Mouse (Mus musculus): ENCODE measurements around the gene Kdsr.
A peak's percentile ranks its signal among the peaks of the same experiment; 100 is the strongest.
"Not testable (repeated sequence)": the region's sequence is repeated elsewhere in the genome, so short reads cannot be mapped to it uniquely, and the experiment has no call there.

The Kdsr gene

DNA sequence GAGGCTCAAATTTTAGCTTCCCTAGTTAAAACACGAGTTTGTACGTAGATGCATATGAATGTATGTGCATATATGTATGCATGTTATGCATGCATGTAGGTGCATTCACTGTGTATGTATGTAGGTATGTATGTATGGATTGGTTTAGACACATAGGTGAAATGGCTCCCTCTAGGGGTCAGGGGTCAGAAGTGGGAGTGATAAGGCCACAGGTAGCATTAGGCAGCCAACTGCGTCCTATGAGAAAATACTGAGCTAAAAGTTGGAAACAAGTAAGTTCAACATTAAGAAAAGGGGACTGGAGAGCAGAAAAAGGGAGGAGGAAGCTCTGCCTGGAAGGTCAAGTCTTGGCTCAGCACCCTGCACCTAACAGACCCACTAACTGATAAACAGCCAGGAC, 21.4 kb downstream of the Kdsr start:
- no peak for DNase-seq

DNA sequence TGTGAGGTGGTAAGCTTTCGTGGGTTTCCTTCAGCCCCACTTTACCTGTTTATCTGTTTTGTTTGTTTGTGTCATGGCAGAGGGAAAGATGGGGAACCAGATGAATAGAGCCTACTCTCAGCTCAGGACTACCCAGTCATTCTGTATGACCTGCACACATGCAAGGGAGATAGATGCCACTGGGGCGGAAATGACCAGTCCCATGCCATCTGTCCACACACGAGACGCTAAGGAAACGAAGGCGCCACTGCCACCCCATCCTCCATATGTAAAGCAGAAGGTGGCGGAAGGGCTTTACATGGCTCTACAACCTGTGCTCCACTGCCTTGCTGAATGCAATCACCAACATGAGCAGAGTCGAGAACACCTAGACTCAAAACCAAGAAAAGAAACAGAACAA, 23.3 kb downstream of the Kdsr start:
- no peak for DNase-seq

DNA sequence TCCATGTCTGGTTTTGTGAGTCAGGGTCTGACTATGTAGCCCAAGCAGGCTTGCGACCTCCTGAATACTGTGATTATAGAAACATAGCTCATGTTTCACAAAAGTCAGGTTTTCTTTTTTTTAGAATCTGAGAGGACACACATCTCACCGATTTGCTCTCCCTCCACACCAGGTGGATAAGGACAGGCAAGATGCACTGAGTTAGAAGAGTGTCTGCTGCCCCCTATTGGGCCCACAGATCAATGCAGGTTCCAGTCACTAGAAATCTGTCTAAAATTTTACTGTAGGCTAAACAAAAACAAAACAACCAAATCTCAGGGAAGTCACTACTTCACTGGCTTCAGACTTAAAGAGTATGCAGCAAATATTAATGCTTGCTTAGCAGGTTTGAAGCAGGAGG, 23.9 kb downstream of the Kdsr start:
- DNase-seq = peak; percentile 28

DNA sequence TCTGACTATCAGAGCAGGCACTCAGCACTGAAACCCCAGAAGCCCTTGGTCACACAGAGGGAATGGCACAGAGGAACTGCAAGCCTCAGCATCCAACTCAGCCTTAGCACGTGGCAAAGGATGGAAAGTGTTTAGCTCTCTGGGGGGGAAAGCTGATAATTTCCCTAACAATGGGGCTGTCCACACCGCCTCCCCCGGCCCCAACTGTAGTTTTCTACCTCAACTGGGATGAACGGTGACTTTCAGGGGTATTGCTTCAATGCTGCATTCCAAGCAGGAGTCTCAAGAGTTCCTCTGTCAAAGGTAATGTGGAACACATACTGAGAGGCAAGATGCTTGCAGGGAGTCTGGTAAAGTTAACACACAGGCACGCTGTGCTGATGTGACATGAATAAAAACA, 37.5 kb downstream of the Kdsr start:
- no peak for DNase-seq

DNA sequence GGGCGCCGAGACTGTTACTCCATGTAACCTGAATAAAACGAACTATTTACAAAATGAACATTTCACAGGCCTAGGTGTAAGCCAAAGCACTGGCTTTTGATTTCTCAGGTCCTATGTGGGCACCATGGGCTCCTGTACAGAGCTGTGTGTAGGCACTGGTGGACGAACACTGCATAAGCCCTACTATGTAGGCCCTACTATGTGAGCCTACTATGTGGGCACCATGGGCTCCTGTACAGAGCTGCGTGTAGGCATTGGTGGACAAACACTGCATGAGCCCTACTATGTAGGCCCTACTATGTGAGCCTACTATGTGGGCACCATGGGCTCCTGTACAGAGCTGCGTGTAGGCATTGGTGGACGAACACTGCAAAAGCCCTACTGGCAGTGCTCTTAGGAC, 41.8 kb downstream of the Kdsr start:
- DNase-seq = not testable (repeated sequence)

DNA sequence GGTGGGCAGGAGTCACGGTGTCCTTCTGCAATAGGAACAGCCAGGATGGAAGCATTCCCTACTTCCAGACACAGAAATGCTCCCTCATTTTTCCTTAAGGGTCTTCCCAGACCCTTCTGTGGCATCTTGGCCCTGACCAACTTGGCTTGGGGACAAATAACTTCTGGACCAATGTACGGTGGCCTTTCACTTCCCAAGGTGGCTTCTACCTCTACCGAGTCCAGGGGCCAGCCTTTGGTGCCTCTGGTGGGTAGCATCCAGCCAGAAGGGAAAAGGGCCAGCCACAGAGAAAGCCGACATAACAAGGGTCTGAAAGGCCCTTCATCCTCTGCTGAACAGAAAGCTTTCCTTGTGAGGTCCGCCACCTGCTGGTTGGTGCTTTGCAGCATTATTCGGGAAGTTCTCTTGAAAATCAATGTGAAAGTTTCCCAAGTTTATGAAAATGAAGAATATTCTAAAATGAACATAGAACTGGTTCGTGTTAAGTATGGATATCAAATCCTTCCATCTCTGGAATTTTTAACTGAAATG, 42.4 kb downstream of the Kdsr start:
- DNase-seq = peak; percentile 86

DNA sequence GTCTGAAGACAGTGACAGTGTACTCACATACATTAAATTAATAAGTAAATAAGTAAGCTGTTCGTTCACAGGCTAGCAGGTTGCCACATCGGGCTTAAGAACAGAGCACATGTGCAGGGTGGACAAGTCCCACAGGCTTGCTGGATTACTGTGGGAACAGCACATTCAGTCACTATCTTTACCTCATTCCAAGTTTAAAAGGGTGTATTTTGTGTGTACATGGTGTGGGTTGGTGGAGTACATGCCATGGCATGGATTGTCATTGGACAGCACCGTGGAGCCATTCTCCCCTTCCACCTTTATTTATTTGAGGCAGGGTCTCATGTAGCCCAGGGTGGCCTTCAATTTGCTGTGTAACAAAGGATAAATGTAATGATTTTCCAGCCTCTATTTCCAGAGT, 43.4 kb downstream of the Kdsr start:
- DNase-seq = no peak

DNA sequence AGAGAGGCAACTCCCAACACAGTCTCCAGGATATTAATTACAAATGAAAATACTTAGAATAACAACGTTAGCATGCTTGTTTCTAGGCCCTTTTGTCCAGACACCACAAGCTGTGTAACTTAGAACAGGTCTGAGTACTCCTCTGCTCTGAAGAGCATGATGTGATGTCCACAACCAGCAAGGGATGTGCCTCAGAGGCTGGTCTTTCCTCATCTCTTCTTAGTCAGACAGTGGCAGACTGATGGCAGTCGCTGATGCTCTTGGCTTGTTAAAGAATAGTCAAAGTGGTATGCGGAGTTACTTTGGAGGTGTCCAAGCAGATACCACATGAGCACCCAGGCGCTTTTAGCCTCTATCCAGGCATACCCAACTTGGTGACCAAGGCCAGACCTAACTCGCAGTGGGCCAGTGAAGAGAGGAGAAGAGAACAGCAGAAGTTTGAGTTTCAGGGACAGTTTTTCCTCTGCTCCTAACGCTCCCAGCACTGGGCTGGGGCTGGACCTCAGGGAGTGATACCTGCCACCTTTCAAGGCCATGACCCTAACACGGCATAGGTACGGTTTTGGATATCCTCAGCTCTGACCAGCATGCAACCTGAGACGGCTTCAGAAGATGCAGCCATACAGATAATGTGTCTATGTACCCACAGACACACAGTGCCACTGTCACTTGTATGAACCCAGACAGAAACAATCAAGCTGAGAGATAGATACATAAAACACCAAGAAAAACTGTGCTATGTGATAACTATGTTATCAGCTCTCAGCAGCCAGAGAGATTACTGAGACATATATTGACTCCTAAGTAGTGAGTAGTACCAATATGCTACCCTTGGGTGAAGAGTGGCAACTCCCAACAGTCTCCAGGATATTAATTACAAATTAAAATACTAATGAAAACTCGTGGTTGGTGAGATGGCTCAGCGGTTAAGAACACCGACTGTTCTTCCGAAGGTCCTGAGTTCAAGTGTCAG, 44.1 kb downstream of the Kdsr start:
- DNase-seq = no peak

DNA sequence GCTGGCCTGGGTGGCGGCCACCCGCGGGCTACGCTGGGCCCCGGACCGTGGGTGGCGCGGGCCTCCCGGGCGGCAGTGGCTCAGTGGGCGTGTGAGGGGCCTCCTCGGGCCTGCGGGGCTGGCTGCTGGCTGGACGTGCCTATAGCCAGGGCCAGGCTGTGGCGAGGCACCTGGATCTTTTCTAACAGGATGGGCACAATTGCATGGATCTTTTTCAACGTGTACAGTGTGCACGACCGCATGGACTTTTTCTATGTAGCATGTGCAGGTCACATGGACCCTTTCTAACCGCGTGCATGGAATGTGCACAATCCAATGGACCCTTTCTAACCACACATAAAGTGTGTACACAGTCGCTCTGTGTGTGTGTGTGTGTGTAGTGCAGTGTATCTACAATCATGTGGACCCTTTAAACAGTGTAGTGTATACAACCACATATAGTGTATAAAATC, 45.0 kb downstream of the Kdsr start:
- no peak for DNase-seq

DNA sequence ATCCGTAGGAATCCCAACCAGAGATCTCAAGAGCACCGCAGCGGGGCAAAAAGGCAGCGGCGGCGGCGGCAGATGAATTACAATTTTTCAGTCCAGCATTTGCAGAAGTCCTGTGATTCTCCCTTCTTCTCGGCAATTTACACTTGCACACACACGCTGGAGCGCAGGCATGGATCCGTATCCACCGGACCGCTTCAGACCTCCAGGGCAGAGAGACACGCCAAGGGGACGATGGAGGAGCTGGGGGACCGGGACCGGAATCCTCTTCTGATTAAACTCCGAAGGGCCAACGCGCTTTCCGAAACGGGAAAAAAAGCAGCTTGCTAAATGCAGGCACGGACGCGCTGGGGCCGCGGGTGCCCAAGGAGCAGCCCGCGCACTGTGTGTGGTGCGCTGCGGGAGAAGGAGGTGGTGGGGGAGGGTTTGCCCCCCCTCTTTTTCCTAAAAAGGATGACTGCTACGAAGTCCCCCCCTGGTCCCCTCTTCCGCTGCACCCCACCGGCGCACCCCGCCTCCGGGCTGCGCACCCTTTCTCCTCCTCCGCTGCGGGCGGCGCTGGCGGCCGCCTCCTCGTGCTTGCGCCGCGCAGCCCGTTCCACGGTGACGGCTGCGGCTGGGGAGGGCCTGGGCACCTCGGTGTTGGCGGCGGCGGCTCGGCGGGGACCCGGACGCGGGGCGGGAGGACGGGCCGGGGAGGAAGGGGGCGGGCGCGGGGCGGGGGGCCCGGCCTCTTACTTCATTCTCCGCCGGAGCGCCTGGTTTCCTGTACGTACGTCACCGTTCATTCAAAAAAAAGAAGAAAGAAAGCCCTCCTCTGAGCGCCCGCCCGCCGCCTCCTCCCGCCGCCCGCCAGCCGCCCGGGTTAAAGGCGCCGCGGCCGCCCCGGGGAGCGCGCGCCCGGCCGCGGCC, 45.7 kb downstream of the Kdsr start, which contains the start of gene Bcl2:
TSS of gene Bcl2 (minus strand) at position 654 of the 909 bp plus-strand sequence.
- DNase-seq = peak; percentile 72

DNA sequence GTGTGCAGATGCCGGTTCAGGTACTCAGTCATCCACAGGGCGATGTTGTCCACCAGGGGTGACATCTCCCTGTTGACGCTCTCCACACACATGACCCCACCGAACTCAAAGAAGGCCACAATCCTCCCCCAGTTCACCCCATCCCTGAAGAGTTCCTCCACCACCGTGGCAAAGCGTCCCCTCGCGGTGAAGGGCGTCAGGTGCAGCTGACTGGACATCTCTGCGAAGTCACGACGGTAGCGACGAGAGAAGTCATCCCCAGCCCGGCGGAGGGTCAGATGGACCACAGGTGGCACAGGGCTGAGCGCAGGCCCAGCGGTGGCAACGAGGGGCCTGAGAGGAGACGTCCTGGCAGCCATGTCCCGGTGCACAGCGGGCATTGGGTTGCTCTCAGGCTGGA, 47.2 kb downstream of the Kdsr start:
- peak; percentile 64 for DNase-seq

DNA sequence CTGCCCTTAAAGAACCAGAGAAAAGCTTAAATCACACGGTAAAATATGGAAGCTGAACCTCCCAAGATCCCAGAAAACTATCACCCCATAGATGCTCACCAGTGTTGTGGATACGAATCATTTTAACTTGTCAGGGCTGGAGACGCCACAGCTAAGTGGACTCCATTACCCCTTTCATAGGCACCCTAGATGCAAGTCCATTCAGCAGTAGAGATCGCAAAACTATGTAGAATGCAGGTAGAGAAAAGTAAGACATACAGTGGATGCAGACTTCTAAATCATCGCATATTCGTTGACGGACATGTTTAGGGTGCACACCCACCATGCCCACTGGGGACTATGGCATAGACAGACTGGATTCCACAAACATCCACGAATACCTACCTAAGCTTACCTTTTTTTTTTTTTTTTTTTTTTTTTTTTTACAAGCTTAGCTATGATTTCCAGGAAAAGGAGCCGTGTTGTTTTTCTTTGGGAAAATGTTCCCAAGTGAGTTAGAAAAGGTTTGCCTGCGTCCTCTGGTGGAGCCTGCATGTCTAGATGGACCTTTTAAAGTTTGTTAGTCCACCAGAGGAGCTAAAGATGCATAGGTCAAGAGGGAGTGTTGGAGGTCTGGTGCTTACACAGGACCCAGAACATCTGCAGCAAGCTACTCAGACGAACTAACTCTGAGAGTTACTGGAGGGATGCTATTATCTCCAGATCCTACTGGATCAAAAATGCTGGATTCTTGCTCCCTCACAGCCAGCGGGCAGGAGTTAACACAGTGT, 48.0 kb downstream of the Kdsr start:
- DNase-seq = no peak

DNA sequence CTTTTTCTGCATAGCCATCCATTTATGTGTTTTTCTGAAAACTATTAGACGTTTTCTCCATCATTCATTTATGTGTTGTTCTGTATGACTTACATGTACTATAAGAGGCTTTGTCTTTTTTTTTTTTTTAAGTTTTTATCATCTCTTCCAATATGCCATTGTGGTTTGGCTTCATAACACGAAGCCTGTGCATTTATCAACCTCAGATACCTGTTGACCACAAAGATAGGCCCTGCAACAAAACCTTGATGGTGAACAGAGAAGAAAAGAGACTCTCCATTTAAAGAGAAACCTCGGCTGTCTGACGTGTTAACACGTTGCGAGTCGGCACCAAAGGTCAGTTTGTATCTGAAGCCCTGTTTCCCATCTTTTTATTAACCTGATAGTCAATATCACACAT, 49.3 kb downstream of the Kdsr start:
- no peak for DNase-seq

DNA sequence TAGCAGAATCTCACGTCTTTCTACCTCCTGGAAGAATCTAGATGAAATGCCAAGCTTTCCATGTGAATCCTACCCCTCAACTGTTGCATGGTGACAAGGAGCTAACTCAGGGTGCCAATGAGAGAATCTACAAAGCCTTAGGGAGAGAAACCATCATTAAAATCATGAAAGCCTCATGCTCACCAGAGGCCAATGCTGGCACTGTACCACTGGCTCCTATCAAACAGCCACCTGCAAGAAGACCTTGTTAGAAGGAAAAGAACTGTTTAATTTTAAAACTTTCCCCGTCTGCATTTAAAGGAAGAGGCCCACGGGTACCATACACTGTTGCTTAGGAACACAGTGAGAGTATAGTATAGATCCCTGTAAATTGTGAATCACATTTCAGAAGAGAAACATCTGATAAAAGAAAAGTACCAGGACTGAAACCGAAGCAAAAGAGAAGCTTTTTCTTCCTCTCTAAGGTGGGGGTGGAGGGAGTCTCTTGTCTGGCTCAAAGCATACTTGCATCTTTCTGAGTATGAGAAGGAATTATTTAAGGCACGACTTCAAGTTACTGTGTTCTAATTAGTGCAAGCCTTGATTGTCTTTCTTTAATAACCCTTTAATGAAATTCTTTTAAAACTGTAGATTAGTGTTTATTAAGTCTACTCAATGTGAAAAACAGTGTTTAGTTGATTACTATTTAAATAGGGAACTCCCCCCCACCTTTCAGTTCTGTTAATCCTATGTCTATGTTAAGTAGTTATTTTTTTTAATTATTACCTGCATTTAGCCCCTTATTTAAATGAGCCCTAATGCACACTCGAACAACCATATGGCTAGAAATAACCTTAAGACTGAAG, 52.3 kb downstream of the Kdsr start:
- DNase-seq = no peak

DNA sequence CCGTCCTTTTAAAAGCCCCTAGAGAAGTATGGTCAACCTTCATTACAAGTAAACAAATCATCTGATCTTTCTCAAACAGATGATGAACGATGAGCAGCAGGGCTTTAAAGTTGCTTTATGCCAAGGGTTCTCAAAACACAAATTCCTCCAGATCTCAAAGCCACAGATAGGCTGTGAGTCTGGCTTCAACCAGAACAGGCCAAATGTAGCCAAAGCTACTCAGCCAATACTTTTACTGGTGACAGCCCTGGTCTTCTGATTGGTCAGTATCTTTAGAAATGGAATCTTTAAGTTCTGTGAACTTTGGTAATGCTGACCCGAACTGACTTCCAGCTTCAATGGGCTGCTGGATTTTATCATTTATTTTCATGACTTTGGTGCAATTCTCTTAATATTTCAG, 56.3 kb downstream of the Kdsr start:
- no peak for DNase-seq

DNA sequence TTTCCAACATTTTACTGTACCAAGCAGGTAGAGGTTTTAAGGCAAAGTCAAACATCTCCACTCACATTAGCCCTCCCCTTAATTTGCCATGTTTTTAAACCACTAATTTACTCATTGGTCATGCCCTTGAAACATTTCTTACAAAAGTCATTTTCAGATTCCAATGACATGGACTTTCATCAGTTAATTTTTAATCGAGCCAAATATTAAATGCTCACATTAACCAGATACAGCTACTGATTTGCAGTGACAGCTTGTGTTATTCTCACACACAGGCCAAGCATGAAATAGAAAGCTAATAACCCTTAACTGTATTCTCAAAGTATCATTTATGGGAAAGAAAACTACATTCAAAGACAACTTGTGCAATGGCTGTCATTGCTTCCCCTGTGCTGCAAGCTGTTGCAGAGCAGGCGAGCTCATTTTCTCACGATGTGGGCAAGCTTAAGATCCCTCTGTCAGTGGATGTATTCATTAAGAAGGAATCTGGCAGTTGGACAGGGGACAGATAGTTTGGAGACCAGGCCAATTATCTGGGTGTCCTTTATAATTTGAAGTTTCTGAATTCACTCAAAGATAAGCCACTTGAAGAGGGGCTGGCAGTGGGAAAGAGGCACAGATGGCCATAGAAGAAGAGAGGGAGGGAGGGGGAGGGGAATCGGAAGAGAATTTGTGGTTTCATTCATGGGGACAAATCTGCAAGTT, 56.9 kb downstream of the Kdsr start:
- DNase-seq = no peak

DNA sequence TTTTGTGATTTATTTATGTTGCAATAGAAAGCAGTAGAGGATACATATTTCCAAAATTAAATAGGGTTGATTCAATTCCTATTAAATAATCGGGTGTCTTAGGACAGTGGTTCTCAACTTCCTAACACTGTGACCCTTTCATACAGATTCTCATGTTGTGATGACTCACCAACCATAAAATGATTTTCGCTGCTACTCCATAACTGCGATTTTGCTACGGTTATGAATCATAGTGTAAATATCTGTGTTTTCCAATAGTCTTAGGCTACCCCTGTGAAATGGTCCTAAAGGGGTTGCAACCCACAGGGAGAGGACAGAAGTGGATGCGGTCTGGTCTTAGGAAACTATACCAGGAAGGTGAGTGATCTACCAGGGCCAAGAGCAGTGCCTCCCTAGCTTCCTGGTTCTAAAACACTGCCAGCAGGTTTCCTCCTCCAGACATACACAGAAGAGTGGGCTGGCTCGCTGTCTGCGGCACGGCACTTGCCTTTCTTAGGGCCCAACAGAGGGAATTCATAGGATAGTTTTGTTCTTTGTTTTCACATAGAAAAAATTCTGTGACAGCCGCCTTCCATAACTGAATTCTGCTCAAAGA, 58.9 kb downstream of the Kdsr start:
- no peak for DNase-seq

DNA sequence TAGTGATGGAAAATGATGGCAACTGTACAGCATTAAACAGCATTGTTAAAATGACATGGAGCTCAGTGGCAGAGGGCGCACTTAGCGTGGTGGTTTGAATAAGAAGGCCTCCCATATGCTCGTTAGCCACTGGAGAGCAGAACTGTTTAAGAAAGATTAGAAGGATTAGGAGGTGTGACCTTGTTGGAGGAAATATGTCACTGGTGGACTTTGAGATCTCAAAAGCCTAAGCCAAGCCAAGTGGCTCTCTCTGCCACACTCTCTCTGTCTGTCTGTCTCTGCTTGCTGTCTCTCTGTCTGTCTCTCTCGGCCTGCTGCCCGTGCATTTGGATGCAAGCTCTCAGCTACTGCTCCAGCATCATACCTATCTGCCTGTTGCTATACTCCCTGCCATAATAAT, 63.1 kb downstream of the Kdsr start:
- no peak for DNase-seq

DNA sequence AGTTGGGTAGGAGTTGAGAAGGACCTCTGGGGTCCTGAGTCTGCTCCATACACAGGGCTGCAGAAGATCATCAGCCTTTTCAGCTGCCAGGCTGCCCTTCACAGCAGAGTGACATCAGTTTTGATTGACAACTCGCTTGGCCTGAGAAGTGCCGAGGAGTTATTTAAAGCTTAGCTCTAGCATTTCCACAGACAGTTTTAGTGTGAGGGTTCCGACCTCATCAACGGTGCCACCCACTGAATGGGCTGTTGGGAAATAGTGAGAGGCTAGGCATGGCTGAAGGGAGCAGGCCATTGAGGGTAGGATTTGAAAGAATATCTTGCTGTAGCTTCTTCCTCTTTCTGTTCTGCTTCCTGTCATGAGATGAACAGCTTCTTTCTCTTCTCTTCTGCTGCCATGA, 63.9 kb downstream of the Kdsr start:
- no peak for DNase-seq

DNA sequence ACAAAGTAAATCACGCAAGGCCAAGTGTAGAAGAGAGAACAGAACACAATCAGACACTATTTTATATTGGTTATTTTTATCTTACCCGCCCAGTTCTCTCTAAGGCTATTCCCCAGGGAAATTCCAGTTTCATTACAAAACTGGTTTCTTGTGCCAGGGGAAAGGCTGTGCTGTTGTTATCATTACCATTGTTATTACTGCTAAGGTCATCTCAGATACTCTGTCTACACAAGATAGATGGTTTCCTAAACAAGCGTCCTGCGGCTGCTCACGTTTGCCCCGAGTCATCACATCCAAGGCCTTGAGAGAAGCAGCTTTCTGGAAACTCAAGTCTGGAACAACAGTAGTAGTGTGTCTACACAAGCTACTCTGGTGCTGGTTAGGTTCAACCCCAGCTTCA, 65.2 kb downstream of the Kdsr start:
- DNase-seq = no peak

DNA sequence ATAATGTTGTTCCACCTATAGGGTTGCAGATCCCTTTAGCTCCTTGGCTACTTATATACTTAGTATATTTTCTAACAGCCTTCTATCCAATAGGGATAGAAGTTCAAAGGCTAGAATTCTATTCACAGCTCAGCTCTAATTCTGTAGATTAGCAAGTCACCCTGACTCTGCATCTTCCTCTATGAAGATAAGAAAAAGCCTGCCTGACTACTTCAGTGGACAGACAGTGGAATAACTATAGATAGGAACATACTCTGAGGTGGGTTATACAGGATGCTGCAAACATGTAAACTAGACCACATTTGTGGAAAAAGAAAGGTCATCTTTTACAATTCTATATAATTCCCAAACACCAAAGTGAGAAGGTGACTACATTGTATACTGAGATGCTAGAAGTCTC, 66.9 kb downstream of the Kdsr start:
- no peak for DNase-seq
